Mouse (Mus musculus) liver, adult (tissue): Measurements from ENCODE around the gene Gstp1.

Source experiments
- GATA4 ChIP-seq: IDR thresholded peaks from 2 replicates; pipeline ENCODE4 v1.6.1; 2014; ENCODE audit warnings: mild to moderate bottlenecking, low read length; ENCODE audit not compliant: insufficient replicate concordance

Gene Gstp1

GRCm38 (mm10) chr19:3996106-3996505, 41.7 kb downstream of the Gstp1 start:
- TF ChIP-seq GATA4: no peak

GRCm38 (mm10) chr19:3995505-3995904, 42.3 kb downstream of the Gstp1 start:
- no peak for TF ChIP-seq GATA4

GRCm38 (mm10) chr19:3994932-3995331, 42.9 kb downstream of the Gstp1 start:
- no peak for TF ChIP-seq GATA4

- TF ChIP-seq GATA4: no peak
These were observed 45.4 kb downstream of the Gstp1 start, which contains the start of gene Tbx10 for GRCm38 (mm10) chr19:3992416-3992815. Tbx10 (plus strand) TSS chr19:3992752.

- TF ChIP-seq GATA4: no peak
These were observed 45.8 kb downstream of the Gstp1 start for GRCm38 (mm10) chr19:3991966-3992365.

GRCm38 (mm10) chr19:3991562-3991961, 46.2 kb downstream of the Gstp1 start:
- TF ChIP-seq GATA4: no peak

- TF ChIP-seq GATA4: no peak
These were observed 47.0 kb downstream of the Gstp1 start for GRCm38 (mm10) chr19:3990804-3991203.

- TF ChIP-seq GATA4: no peak
These were observed 49.0 kb downstream of the Gstp1 start for GRCm38 (mm10) chr19:3988750-3989149.

- no peak for TF ChIP-seq GATA4
These were observed 49.7 kb downstream of the Gstp1 start for GRCm38 (mm10) chr19:3988066-3988465.

GRCm38 (mm10) chr19:3986334-3986733, 51.5 kb downstream of the Gstp1 start, which contains the start of gene Acy3:
Acy3 (plus strand) TSS chr19:3986570.
- TF ChIP-seq GATA4: no peak
